Mouse (Mus musculus) hindbrain, postnatal 0 days (tissue): Measurements from ENCODE around the gene Hist1h3h. TPM values are rescaled to one million over a fixed set of nuclear protein-coding genes. Genes with fewer than 3 reads are reported as not detected.
A peak's percentile ranks its signal among the peaks of the same experiment; 100 is the strongest.
"Not testable (repeated sequence)": the region's sequence is repeated elsewhere in the genome, so short reads cannot be mapped to it uniquely, and the experiment has no call there.

Source experiments
- ATAC-seq: fragments of 200-750 bp; cut with Nextera tagmentation; 2 replicates; pipeline ENCODE4 v1.8.0; 2017; ENCODE audit warnings: mild to moderate bottlenecking, moderate TSS enrichment, moderate library complexity
- DNase-seq: peaks from one replicate; pipeline ENCODE4 v3.0.0-alpha.2; 2015; ENCODE audit warnings: low spot score
- H3K27ac ChIP-seq: fragments of 300-500 bp; sonication (generic); 2 replicates; pipeline ENCODE4 v1.5.1; 2014; ENCODE audit warnings: mild to moderate bottlenecking
- H3K27me3 ChIP-seq: fragments of 300-500 bp; sonication (generic); 2 replicates; pipeline ENCODE4 v1.6.1; 2014; ENCODE audit warnings: low read length, mixed read lengths; ENCODE audit not compliant: insufficient read depth
- H3K36me3 ChIP-seq: fragments of 300-500 bp; sonication (generic); 2 replicates; pipeline ENCODE4 v1.6.1; 2014; ENCODE audit warnings: low read length, mixed read lengths; ENCODE audit not compliant: insufficient read depth
- H3K4me1 ChIP-seq: fragments of 300-500 bp; sonication (generic); 2 replicates; pipeline ENCODE4 v1.6.1; 2014; ENCODE audit warnings: antibody characterized with exemption, low read length, mixed read lengths; ENCODE audit not compliant: insufficient read depth
- H3K4me2 ChIP-seq: fragments of 300-500 bp; sonication (generic); 2 replicates; pipeline ENCODE4 v1.6.1; 2014; ENCODE audit warnings: low read depth, mild to moderate bottlenecking, low read length, moderate library complexity, mixed read lengths
- H3K4me3 ChIP-seq: fragments of 300-500 bp; sonication (generic); 2 replicates; pipeline ENCODE4 v1.5.1; 2014; ENCODE audit warnings: low read length
- H3K9ac ChIP-seq: fragments of 300-500 bp; sonication (generic); replicated peaks from 2 replicates; pipeline ENCODE4 v1.6.1; 2014; ENCODE audit warnings: mild to moderate bottlenecking, low read length, moderate library complexity, mixed read lengths
- H3K9me3 ChIP-seq: fragments of 300-500 bp; sonication (generic); 2 replicates; pipeline ENCODE4 v1.6.1; 2016; ENCODE audit warnings: low read length, mixed read lengths
- CTCF ChIP-seq: IDR thresholded peaks from 2 replicates; pipeline ENCODE4 v1.5.1; 2016; ENCODE audit warnings: antibody characterized with exemption, control low read depth, low read depth
- WGBS: fragments of 180-500 bp; shearing (Covaris S2); extraction: QIAGEN DNeasy Blood & Tissue Kit; methylation state at CpG from one replicate; pipeline ENCODE4 v1.1.7; 2014; 5-methylcytosine and 5-hydroxymethylcytosine counted together
- polyA plus RNA-seq: library from polyadenylated mRNA; unstranded; fragments of >200 nt; fragmentation: Nextera tagmentation; extraction: Ambion mirVana; gene quantifications from 2 replicates; pipeline ENCODE4 v1.2.1, GENCODE M21; 2015
- total RNA-seq: library from RNA; depleted of rRNA; stranded (reverse); fragments of >200 nt; gene quantifications from 2 replicates; pipeline ENCODE4 v1.2.3, GENCODE M21; 2014; rRNA removed

The Hist1h3h gene
- total RNA-seq: 1,004 and 1,140 TPM in 2 replicates
- polyA plus RNA-seq: 1.9 and 6.2 TPM in 2 replicates

DNA sequence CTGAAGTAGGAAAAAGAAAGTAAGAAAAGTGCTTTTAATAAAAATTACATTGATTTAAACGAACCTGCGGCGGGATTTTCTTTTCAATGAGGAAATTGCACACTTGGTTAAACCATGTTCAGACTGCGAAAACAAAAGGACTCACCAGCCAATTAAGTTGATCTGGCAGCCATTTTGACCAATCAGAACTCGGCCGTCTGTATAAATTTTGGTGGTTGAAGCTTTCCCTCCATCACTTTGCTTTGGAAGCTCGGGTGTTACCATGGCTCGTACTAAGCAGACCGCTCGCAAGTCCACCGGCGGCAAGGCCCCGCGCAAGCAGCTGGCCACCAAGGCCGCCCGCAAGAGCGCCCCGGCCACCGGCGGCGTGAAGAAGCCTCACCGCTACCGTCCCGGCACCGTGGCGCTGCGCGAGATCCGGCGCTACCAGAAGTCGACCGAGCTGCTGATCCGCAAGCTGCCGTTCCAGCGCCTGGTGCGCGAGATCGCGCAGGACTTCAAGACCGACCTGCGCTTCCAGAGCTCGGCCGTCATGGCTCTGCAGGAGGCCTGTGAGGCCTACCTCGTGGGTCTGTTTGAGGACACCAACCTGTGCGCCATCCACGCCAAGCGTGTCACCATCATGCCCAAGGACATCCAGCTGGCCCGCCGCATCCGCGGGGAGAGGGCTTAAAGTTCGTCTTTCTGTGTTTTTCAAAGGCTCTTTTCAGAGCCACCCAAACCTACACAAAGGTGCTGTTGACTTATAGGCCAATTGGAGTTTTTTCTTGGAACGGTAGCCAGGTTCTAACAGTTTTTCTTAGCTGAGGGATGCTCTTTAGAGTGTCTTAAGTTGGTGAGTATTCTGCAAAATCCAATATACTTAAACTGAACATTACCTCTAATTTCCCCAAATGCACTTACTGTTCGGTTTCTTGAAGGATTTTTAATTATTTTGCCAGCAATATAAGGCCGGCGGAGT is at the start of gene Hist1h3h:
Gene Hist1h3h (plus strand): TSS at position 263 of the 961 bp plus-strand sequence.
- DNase-seq: peak; percentile 94
- H3K4me3 ChIP-seq: peak within 1 kb of the TSS; percentile 38
- not testable (repeated sequence) for H3K27me3 ChIP-seq, H3K4me1 ChIP-seq, H3K36me3 ChIP-seq, H3K9me3 ChIP-seq
- peak within 1 kb of the TSS; percentile 72 for H3K4me2 ChIP-seq
- 2% methylated on average over 27 of the region's 56 CpGs for WGBS
- H3K9ac ChIP-seq: peak within 1 kb of the TSS; percentile 44
- ATAC-seq: peak; percentile 53
- peak within 1 kb of the TSS; percentile 79 for H3K27ac ChIP-seq

DNA sequence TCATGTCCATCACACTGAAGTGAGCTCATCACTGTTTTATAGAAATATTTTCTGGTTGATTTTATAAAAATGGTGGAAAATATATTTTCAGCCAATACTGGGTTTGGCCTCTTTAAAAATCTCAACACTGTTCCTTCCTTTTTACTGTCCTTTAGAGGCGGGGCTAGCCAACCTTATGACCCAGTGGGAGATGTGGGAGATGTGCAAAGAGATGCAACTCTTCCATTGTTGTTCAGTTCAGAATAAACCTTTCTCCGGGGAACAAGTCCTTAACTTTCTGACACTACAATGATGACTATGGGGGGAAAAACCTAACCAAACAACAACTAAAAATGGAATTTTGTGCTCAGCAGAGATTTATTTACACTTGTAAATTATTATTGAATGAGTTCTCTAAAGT is 40.2 kb upstream of the Hist1h3h start, which contains the start of gene Olfr1360:
Gene Olfr1360 (minus strand): TSS at position 101 of the 400 bp plus-strand sequence.
- H3K4me1 ChIP-seq: no peaks in the 10 kb centered on the region
- DNase-seq (no peak), ATAC-seq (no peak)
- WGBS: 84% methylated on average over 2 of the region's 2 CpGs
- TF ChIP-seq CTCF: no peak
- no peaks in the 10 kb centered on the region for H3K9me3 ChIP-seq
- H3K27me3 ChIP-seq: no peaks in the 10 kb centered on the region
- no peak within 1 kb of the TSS for H3K4me2 ChIP-seq
- H3K36me3 ChIP-seq: no peaks in the 10 kb centered on the region
- H3K9ac ChIP-seq: no peak within 1 kb of the TSS
- no peak within 1 kb of the TSS for H3K27ac ChIP-seq
- no peak within 1 kb of the TSS for H3K4me3 ChIP-seq

DNA sequence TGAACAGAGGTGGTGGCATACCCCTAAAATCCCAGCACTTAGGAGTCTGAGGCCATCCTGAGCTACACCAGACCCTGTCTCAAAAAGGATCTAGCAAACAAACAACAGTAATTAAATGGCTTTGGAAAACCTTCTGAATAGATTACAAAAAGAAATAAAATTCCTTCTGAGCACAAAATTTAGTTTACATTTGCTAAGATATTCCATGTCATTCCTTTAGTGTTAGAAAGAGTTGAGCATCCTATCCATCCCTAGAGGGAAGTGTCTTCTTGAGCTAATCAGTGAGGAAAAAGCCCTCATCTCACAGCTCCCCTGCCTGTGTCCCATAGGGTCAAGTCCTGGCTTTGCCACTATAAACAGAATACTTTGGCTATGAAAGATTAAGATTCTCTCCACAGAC is 19.6 kb upstream of the Hist1h3h start, which contains the start of gene Olfr1359:
Gene Olfr1359 (plus strand): TSS at position 301 of the 400 bp plus-strand sequence.
- H3K9ac ChIP-seq: no peak within 1 kb of the TSS
- no peak for TF ChIP-seq CTCF
- no peak for ATAC-seq
- no peak for DNase-seq
- no peak within 1 kb of the TSS for H3K27ac ChIP-seq
- H3K4me2 ChIP-seq: no peak within 1 kb of the TSS
- H3K36me3 ChIP-seq: no peaks in the 10 kb centered on the region
- no peaks in the 10 kb centered on the region for H3K9me3 ChIP-seq
- H3K4me3 ChIP-seq: no peak within 1 kb of the TSS
- H3K27me3 ChIP-seq: no peaks in the 10 kb centered on the region
- H3K4me1 ChIP-seq: no peaks in the 10 kb centered on the region

DNA sequence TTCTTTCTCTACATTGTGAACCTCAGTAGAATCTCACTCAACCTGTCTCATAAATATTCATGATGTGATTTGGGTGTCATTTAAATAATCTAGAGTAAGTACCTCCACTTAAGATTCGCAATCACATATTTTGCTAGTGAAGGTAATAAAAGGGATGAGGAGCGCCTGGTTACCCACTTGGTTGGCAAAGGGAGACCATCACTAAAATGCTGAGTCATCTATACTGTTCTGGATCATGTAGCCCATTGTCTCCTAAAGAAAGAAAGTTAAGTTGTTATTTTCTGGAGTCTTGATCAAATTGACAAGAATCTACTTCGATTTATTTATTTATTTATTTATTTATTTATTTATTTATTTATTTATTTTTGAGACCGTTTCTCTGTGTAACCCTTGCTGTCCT is 10.8 kb upstream of the Hist1h3h start:
- no peak for TF ChIP-seq CTCF
- Histone ChIP-seq H3K36me3 (no peaks in the 10 kb centered on the region), H3K4me1 (no peaks in the 10 kb centered on the region), H3K27ac (no peak overlapping the region), H3K9me3 (no peaks in the 10 kb centered on the region), H3K4me2 (no peak overlapping the region), H3K9ac (no peak overlapping the region), H3K4me3 (no peak overlapping the region), H3K27me3 (no peaks in the 10 kb centered on the region)
- DNase-seq (no peak), ATAC-seq (no peak)
- WGBS: 70% methylated on average over 4 of the region's 4 CpGs

DNA sequence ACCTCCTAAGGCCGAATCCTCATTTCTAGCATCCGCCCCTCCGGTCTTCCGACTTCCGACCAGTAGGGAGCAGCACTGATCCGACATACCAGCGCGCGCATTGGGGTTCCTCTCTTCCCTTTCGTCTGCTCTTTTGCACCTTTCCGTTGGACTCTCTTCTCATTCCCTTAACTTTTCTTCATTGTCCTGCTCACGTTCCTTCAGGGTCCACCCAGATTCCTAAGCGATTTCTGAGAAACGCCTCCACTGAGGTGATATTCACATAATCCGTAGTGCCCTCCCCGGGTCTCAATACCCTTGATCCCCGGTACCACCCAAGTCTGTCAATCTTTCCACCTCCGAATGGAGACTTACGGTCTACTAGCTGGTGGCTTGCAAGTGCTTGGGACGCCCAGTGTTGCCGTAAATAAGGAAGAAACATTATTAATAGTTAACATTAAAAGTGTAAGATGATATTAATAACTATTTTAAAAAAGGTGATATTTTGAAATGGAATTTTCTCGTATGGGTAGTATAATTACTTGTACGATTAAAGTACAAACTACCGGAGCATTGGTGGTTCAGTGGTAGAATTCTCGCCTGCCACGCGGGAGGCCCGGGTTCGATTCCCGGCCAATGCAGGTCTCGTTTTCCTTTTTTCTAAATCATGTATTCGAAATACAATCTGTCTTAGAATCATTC is 7.3 kb upstream of the Hist1h3h start:
- peak; percentile 88 for TF ChIP-seq CTCF
- Histone ChIP-seq H3K27me3 (no peaks in the 10 kb centered on the region), H3K4me3 (peak overlapping the region; percentile 76), H3K4me2 (peak overlapping the region; percentile 82), H3K36me3 (no peaks in the 10 kb centered on the region), H3K27ac (peak overlapping the region; percentile 86), H3K9ac (peak overlapping the region; percentile 63), H3K9me3 (no peaks in the 10 kb centered on the region), H3K4me1 (no peaks in the 10 kb centered on the region)
- under 1% methylated on average over 32 of the region's 32 CpGs for WGBS
- DNase-seq: peak; percentile 93
- ATAC-seq: peak; percentile 89

DNA sequence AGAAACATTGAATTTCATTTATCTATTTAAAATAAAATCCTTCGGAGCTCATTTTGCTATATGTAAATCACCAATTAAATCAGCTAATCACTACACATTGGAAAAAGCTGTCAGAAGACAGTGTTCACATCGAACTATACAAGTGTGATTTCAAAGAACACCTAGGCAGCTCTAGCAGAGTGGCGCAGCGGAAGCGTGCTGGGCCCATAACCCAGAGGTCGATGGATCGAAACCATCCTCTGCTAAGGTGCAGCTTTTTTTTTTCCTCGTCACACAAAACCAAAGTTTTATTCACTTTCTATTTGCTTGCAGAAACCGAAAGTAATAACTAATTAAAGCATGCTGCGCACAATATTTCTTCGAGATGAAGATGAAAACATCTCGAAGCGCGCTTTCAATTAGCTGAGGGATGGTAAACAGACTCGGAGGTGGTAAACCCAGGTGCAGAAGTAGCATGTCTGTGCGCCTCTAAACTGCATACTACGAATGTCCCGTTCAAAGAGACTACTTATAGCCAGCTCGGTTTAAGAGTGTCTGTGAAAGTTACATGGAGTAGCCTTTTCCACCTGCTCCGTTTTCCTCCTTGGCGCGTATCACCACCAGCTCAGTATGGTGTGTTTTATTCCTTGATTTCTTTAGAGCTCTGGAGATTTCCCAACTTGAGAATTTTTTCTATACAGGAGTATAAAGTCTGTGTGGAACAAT is 6.5 kb upstream of the Hist1h3h start:
- Histone ChIP-seq H3K27me3 (no peaks in the 10 kb centered on the region), H3K27ac (no peak overlapping the region), H3K4me2 (peak overlapping the region; percentile 82), H3K4me3 (peak overlapping the region; percentile 76), H3K9me3 (no peaks in the 10 kb centered on the region), H3K9ac (peak overlapping the region; percentile 46), H3K36me3 (no peaks in the 10 kb centered on the region), H3K4me1 (no peaks in the 10 kb centered on the region)
- peak; percentile 84 for DNase-seq
- TF ChIP-seq CTCF: no peak
- 2% methylated on average over 22 of the region's 22 CpGs for WGBS
- peak; percentile 83 for ATAC-seq
